Mouse (Mus musculus) forebrain, embryonic 16.5 days (tissue): ENCODE measurements around the gene Sap30bp. TPM values are rescaled to one million over a fixed set of nuclear protein-coding genes. Genes with fewer than 3 reads are reported as not detected.

Source experiments
- ATAC-seq: fragments of 200-750 bp; cut with Nextera tagmentation; 2 replicates; pipeline ENCODE4 v1.8.0; 2017; ENCODE audit warnings: mild to moderate bottlenecking, moderate library complexity
- H3K27ac ChIP-seq: fragments of 300-500 bp; sonication (generic); 2 replicates; pipeline ENCODE4 v1.5.1; 2014; ENCODE audit warnings: low read length, control low read depth
- H3K27me3 ChIP-seq: fragments of 300-500 bp; sonication (generic); replicated peaks from 2 replicates; pipeline ENCODE4 v1.6.1; 2014; ENCODE audit warnings: low read length; ENCODE audit not compliant: control insufficient read depth, insufficient read depth
- H3K36me3 ChIP-seq: fragments of 300-500 bp; sonication (generic); 2 replicates; pipeline ENCODE4 v1.6.1; 2014; ENCODE audit not compliant: control insufficient read depth, insufficient read depth
- H3K4me1 ChIP-seq: fragments of 300-500 bp; sonication (generic); replicated peaks from 2 replicates; pipeline ENCODE4 v1.6.1; 2014; ENCODE audit warnings: low read length; ENCODE audit not compliant: control insufficient read depth, insufficient read depth
- H3K4me2 ChIP-seq: fragments of 300-500 bp; sonication (generic); 2 replicates; pipeline ENCODE4 v1.6.1; 2014; ENCODE audit warnings: mild to moderate bottlenecking, low read length, control low read depth
- H3K4me3 ChIP-seq: fragments of 300-500 bp; sonication (generic); replicated peaks from 2 replicates; pipeline ENCODE4 v1.5.1; 2014; ENCODE audit warnings: mild to moderate bottlenecking, low read length, control low read depth
- H3K9ac ChIP-seq: fragments of 300-500 bp; sonication (generic); replicated peaks from 2 replicates; pipeline ENCODE4 v1.6.1; 2014; ENCODE audit warnings: low read depth, low read length, control low read depth
- H3K9me3 ChIP-seq: fragments of 300-500 bp; sonication (generic); 2 replicates; pipeline ENCODE4 v1.6.1; 2016; ENCODE audit warnings: low read length; ENCODE audit not compliant: control insufficient read depth
- WGBS: fragments of 180-500 bp; shearing (Covaris S2); extraction: QIAGEN DNeasy Blood & Tissue Kit; methylation state at CpG from one replicate; pipeline ENCODE4 v1.1.7; 2014; 5-methylcytosine and 5-hydroxymethylcytosine counted together
- polyA plus RNA-seq: library from polyadenylated mRNA; unstranded; fragments of >200 nt; fragmentation: Nextera tagmentation; extraction: Ambion mirVana; gene quantifications from 2 replicates; pipeline ENCODE4 v1.2.1, GENCODE M21; 2015

The Sap30bp gene
- polyA plus RNA-seq, 1 experiment from 2014 or later, result 56.2 TPM

GRCm38 (mm10) chr11:115920110-115920818 is 12.8 kb upstream of the Sap30bp start:
- H3K27ac ChIP-seq, result no peak overlapping the region
- no peaks in the 10 kb centered on the region for H3K27me3 ChIP-seq
- WGBS, result 37% methylated on average over 6 of the region's 6 CpGs
- H3K4me2 ChIP-seq, result no peak overlapping the region
- peaks cover 7% of the 10 kb centered on the region; the same call in 1 of the 2 replicates for H3K36me3 ChIP-seq
- no peaks in the 10 kb centered on the region for H3K4me1 ChIP-seq
- H3K4me3 ChIP-seq, result no peak overlapping the region
- no peak for ATAC-seq
- no peaks in the 10 kb centered on the region for H3K9me3 ChIP-seq
- H3K9ac ChIP-seq, result no peak overlapping the region

- no peak for ATAC-seq
- peaks cover 2% of the 10 kb centered on the region; the same call in 1 of the 2 replicates for H3K36me3 ChIP-seq
- H3K9ac ChIP-seq, result no peak overlapping the region
- no peaks in the 10 kb centered on the region for H3K9me3 ChIP-seq
- WGBS, result 100% methylated on average over 1 of the region's 1 CpGs
- no peak overlapping the region for H3K4me3 ChIP-seq
- no peaks in the 10 kb centered on the region for H3K27me3 ChIP-seq
- no peaks in the 10 kb centered on the region for H3K4me1 ChIP-seq
- H3K27ac ChIP-seq, result no peak overlapping the region
- H3K4me2 ChIP-seq, result no peak overlapping the region
Measured at GRCm38 (mm10) chr11:115921986-115922385, 11.1 kb upstream of the Sap30bp start.

GRCm38 (mm10) chr11:115929031-115929430 is 4.1 kb upstream of the Sap30bp start:
- H3K36me3 ChIP-seq, result peaks cover 2% of the 10 kb centered on the region; the same call in 1 of the 2 replicates
- H3K27me3 ChIP-seq, result no peaks in the 10 kb centered on the region
- H3K4me3 ChIP-seq, result no peak overlapping the region
- H3K4me2 ChIP-seq, result no peak overlapping the region
- H3K4me1 ChIP-seq, result peaks cover 12% of the 10 kb centered on the region
- H3K9me3 ChIP-seq, result no peaks in the 10 kb centered on the region
- no peak overlapping the region for H3K27ac ChIP-seq
- WGBS, result 91% methylated on average over 8 of the region's 8 CpGs
- H3K9ac ChIP-seq, result no peak overlapping the region
- ATAC-seq, result no peak

- H3K4me2 ChIP-seq, result no peak overlapping the region
- H3K27me3 ChIP-seq, result no peaks in the 10 kb centered on the region
- peaks cover 20% of the 10 kb centered on the region for H3K4me1 ChIP-seq
- H3K27ac ChIP-seq, result no peak overlapping the region
- no peak overlapping the region for H3K9ac ChIP-seq
- ATAC-seq, result no peak
- peaks cover 2% of the 10 kb centered on the region; the same call in 1 of the 2 replicates for H3K36me3 ChIP-seq
- no peaks in the 10 kb centered on the region for H3K9me3 ChIP-seq
- WGBS, result 73% methylated on average over 2 of the region's 3 CpGs
- no peak overlapping the region for H3K4me3 ChIP-seq
Measured at GRCm38 (mm10) chr11:115929818-115930217, 3.3 kb upstream of the Sap30bp start.

GRCm38 (mm10) chr11:115931235-115931634 is 1.8 kb upstream of the Sap30bp start:
- WGBS, result 82% methylated on average over 3 of the region's 3 CpGs
- no peaks in the 10 kb centered on the region for H3K9me3 ChIP-seq
- no peaks in the 10 kb centered on the region for H3K27me3 ChIP-seq
- no peak overlapping the region for H3K4me3 ChIP-seq
- H3K4me2 ChIP-seq, result no peak overlapping the region
- H3K27ac ChIP-seq, result no peak overlapping the region
- no peaks in the 10 kb centered on the region for H3K36me3 ChIP-seq
- peaks cover 27% of the 10 kb centered on the region for H3K4me1 ChIP-seq
- no peak overlapping the region for H3K9ac ChIP-seq
- no peak for ATAC-seq

GRCm38 (mm10) chr11:115933747-115934110 is 647 bp downstream of the Sap30bp start:
- H3K4me1 ChIP-seq, result peaks cover 27% of the 10 kb centered on the region
- peak overlapping the region; percentile 91 for H3K4me2 ChIP-seq
- ATAC-seq, result peak; percentile 59
- H3K4me3 ChIP-seq, result peak overlapping the region; percentile 92
- under 1% methylated on average over 16 of the region's 16 CpGs for WGBS
- H3K27me3 ChIP-seq, result no peaks in the 10 kb centered on the region
- H3K9ac ChIP-seq, result peak overlapping the region; percentile 81
- H3K27ac ChIP-seq, result peak overlapping the region; percentile 65; the same call in 1 of the 2 replicates
- H3K9me3 ChIP-seq, result no peaks in the 10 kb centered on the region
- H3K36me3 ChIP-seq, result peaks cover 9% of the 10 kb centered on the region

GRCm38 (mm10) chr11:115939690-115940329 is 6.7 kb downstream of the Sap30bp start:
- no peak overlapping the region for H3K4me3 ChIP-seq
- H3K27ac ChIP-seq, result no peak overlapping the region
- H3K9me3 ChIP-seq, result no peaks in the 10 kb centered on the region
- H3K9ac ChIP-seq, result no peak overlapping the region
- peaks cover 23% of the 10 kb centered on the region for H3K36me3 ChIP-seq
- peaks cover 7% of the 10 kb centered on the region for H3K4me1 ChIP-seq
- no peak overlapping the region for H3K4me2 ChIP-seq
- WGBS, result 37% methylated on average over 6 of the region's 6 CpGs
- ATAC-seq, result no peak
- no peaks in the 10 kb centered on the region for H3K27me3 ChIP-seq

- Histone ChIP-seq H3K27ac (no peak overlapping the region), H3K4me1 (no peaks in the 10 kb centered on the region), H3K27me3 (no peaks in the 10 kb centered on the region), H3K9me3 (no peaks in the 10 kb centered on the region), H3K9ac (no peak overlapping the region), H3K4me3 (no peak overlapping the region), H3K36me3 (peaks cover 22% of the 10 kb centered on the region), H3K4me2 (no peak overlapping the region)
- no peak for ATAC-seq
- 91% methylated on average over 7 of the region's 7 CpGs for WGBS
Measured at GRCm38 (mm10) chr11:115941980-115942379, 8.9 kb downstream of the Sap30bp start.

GRCm38 (mm10) chr11:115945247-115945646 is 12.2 kb downstream of the Sap30bp start:
- Histone ChIP-seq H3K9me3 (no peaks in the 10 kb centered on the region), H3K36me3 (peaks cover 11% of the 10 kb centered on the region; the same call in 1 of the 2 replicates), H3K9ac (no peak overlapping the region), H3K27ac (no peak overlapping the region), H3K4me2 (no peak overlapping the region), H3K27me3 (no peaks in the 10 kb centered on the region), H3K4me3 (no peak overlapping the region), H3K4me1 (no peaks in the 10 kb centered on the region)
- 96% methylated on average over 8 of the region's 8 CpGs for WGBS
- no peak for ATAC-seq
